Mouse (Mus musculus) layer of hippocampus, adult 9-11 months (tissue): ENCODE data around the gene C2cd4c.

Experiments used
- DNase-seq: peaks from one replicate; pipeline ENCODE4 v3.0.0; 2022

C2cd4c gene

DNA sequence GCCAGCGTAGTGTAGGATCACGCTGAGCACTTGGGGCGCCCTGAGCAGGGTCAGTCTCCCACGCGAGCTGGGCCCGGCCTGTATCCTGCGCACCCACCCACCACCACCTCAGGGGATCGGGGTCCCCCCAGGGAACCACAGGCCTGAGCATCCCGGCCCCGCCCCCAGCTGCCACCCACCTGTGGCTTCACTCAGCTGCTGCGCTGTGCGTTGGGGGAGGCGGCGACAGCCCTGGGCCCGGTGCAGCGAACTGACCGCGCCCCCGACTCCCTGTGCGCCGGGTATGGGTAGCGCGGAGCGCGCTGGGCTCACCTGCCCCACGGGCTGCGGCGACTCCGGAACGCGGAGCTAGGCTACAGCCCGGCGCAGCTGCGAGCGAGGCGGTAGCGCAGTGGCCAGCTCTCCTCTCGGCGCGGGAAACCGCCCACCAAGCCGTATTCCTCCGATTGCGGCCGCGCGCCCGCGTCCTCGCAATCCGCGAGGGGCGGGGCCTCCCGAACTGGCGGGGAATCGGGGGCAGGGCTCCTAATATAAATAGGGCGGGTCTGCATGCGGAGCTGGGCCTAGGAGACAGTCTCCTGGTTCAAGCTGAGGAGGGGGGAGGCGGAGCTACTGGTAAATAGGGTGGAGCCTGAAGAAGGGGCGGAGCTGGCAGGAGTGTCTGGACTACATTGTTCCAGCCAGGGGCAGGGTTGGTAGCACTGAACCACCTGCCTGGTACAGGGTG, at the start of gene C2cd4c:
Gene C2cd4c (minus strand): TSS at position 448 of the 727 bp plus-strand sequence.
- DNase-seq = peak; percentile 81

DNA sequence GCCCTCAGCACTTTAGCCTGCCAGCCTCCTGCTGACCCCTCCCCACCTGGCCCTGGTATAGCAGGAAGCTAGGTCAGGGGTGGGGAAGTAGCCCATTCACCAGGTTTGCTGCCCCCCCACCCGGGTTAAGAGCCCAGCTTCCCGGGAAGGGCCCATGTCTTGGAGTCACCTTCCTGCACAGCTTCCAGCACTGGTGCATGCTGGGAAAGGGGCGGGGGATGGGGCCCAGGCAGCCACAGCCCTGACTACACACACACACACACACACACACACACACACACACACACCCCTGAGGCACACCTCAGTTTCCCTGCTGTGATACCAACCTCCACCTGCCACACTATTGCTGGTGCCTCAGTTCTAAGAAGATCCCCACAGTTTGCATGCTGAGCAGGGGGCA, 48.0 kb upstream of the C2cd4c start:
- DNase-seq = no peak

DNA sequence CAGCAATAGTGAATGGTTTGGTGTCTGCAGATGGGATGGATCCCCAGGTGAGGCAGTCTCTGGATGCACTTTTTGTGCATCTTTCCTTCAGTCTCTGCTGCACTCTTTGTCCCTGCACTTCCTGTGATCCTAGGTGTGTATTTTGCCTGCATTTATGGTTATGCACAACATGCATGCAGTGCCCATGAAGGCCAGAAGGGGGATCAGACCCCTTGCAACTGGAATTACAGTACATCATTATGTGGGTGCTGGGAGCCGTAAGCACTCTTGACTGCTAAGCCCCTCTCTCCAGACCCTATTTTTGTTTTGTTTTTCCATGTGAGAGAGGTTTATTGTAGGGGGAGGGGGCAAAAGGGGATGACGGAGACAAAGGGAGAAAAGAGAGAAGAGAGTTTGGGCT, 46.5 kb upstream of the C2cd4c start:
- DNase-seq = no peak

DNA sequence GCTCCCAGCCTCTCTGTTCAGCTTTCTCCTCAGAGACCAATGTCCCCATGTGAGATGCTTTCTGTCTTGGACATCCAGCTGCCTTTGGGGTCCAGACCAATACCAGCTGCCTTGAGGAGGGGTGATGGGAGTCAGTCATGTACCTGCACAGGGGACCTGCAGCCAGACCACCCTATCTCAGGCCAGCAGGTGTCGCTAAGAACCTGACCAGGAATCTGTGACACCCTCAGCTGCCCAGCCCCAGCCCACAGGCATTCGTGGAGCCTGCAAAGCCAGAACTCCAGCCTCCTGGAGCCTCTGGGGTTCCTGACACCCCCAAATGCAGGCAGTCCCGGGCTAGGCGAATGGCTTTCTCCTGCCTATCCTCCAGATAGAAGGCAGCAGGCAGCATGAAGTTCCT, 45.0 kb upstream of the C2cd4c start:
- no peak for DNase-seq

DNA sequence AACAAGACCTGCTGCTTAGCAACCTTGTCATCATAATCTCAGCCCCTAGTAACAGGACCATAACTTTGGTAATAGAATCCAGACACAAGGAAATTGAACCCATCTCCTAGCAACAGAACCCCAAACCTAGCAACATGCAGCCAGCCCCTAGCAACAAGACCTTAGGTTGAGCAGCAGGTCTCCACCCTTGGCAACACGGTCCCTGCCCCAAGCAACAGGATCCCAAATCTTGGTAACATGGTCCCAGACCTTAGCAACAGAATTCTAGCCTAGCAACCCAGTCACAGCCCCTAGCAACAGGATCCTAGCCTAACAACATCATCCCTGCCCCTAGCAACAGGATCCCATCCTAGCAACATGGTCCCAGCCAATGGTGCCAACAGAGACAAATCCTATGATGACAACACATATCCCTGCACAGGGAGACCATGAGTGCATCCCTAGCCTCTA, 41.1 kb upstream of the C2cd4c start:
- DNase-seq = peak; percentile 79

DNA sequence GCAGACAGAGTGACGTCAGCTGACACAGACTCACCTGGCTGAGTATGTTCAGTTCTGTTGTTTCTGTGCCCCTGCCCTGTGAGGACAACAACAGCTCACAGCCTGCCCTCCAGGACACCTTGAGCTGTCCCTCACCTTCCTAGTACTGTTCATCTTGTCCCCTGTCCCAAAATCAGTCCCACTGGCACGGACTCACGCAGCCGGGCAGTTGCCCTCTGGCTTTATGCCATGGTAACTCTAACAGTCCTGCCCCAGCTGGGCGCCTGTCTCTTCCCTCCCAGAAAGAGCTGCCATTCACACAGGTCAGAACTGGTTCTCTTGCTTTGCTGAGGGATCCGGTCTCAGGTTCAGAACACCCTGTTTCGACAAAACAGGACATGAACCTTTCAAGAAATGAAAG, 39.0 kb upstream of the C2cd4c start:
- DNase-seq = no peak

DNA sequence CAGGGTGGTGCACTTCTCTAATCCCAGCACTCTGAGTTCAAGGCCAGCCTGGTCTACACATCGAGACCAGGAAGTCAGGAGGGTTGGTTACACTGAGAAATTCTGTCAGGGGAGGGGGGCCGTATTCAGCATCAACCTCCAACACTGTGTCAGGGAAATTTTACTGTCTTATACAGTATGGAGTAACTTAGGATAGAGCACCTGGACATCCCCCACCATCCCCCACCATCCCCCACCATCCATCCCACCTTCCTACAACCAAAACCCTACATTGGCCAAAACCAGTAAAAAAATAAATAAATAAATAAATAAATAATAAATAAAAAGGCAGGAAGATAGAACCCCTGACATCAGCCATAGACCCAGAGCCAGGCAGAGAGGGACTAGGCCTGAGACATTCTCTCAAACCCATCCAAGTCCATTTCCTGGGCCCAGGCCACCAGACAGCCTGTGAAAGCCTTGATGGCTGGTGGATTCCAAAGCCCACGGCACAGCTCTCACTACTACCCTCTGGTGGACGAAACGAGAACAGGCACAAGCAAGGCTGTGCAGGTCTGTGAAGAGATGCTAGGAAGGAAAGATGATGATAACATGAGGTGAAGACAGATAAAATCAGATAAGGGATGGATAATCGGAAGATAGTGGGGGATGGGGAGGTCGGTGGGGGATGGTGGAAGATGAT, 35.4 kb upstream of the C2cd4c start:
- DNase-seq = peak; percentile 79

DNA sequence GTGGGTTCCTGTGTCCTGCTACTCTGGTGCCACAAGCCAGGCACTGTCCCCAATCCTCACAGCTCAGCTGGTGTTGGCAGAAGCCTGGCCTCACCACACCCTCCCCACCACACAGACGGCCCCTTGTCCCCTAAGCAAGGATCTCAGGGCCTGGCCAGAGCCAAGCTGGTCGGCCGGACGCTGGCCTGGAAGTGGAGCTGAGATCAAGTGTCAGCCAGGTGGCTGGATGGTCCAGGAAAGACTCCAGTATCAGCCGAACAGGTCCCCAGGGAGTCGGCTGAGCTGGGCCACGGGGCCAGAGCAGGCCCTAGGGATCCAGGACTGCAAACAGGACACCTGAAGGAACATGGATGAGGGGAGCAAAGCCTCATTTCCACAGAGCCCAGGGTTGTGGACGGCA, 31.9 kb upstream of the C2cd4c start, which contains the start of gene Odf3l2:
Gene Odf3l2 (minus strand): TSS at position 28 of the 400 bp plus-strand sequence.
- DNase-seq = peak; percentile 48

DNA sequence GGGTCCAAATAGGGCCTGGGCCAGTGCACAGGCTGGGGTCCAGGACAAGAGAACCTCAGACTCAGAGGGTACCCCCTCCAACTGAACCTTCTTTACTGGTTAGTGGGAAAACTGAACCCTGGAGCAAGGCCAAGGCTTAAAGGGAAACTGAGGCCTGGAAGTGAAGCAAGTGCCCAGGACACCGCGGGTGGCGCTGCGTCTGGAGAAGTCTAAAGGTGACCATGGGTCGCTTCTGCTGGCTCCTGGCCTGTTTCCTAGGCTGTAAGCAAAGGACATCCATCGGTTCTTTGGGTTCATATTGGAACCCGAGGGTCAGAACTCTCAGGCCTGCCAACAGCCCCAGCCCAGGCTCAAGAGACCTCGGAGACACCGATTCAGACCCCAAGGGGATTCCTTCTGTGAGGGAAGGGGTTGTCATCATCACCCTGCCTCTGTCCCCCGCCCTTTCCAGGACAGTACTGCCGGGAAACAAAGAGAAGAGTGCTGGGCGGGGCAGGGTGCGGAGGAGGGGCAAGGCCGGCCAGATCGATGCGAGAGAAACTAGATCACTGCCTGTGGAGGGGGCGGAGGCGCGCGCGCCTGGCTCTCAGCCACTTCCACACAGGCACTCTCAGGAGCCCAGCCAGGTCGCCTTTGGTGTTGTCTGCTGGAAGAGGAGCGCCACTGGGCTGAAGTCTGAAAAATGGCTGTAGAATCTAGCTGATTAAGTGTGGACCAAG, 24.8 kb upstream of the C2cd4c start:
- peak; percentile 63 for DNase-seq

DNA sequence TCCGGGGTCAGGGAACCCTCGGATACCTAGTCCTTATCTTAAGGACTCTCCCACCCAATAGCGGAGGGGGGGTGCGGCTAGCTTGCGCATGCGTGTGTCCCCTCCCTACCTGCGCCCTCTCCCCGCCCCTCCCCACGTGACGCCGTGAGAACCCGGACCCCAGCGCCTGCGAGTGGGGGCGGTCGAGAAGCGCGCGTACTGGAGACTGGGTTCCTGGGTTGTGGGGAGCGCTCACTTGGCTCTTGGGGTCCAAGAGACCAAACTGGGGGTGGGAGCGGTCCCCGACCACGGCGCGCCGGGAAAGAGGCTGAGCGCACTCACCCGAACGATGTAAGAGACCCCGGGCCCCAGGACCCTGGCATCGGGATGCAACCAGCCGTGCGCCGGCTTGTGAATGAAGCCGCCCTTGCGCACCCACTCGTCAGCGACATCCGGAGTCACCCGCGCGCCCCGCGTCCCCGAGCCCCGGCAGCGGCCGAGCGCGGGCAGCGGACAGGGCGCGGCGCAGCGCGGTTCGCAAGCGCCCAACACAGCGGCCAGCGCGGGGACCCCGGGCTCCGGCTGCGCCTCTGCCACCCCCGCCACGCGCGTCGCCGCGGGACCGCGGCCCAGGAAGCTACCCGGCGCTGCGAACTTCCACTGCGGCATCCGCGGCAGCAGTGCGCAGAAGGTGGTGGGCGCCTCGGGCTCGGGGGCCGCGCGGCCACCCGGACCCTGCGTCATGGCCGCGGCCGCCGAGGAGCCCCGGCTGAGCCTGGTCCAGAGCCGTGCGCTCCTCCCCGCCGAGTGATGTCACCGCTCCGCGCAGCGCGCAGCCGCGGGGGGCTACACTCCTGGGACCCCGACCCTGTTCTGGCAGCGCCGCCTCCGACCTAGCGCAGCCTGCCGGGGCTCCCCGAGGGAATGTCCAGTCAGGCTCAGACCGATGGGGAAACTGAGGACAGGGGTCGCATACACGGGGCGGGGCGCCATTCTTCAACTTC, 23.6 kb upstream of the C2cd4c start, which contains the start of gene Shc2:
Gene Shc2 (minus strand): TSS at position 791 of the 983 bp plus-strand sequence.
- DNase-seq = peak; percentile 78

DNA sequence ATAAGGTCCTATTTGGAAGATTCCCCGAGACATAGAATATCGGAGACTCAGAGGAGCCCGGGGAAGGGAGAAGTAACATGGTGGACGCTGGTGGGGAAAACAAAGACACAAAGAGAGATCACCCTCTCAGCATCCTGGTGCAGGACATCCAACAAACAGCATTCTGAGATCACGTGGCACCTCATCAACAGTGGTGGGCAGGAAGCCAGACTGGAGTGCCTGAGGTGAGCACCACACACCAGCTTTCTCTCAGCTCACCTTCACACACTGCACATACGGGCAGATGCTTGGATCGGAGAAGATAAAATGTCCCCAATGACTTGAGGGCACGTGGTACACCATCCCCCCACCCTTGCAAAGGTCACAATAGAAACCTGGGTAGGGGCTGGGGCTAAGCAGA, 22.5 kb upstream of the C2cd4c start:
- no peak for DNase-seq

DNA sequence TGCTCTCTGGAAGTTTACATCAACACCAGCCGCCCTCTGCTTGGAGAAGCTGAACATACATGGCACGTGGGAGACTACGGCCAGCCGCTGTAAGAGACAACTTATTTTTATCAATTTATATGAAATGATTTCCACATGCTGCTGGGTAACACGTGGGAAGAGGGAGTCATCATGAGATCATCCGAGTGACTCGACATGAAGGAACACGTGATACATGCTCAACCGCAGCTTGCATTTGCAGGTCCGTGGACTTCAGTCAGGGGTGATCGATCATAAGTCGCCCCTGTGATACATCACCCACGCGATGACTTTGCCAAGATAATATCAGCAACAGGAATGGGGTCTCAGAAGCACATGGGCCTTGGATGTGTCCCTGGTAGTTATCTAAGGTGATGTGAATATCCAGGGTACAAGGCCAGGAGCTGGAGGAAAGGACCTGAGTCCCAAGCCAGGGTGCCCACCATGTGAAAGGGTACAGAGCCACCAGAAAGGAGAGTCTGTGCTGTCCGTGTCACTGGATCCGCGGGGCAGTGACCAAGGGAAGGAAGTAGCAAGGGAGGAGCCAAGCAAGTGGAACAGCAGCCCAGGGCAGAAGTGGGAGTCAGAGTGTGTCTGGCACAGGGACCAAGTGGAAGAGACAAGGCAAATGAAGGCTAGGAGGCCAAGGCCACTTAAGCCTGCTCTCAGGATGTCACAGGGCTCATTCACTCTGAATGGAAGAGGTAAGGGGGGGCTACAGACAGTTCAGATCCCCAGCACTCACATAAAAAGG, 19.4 kb upstream of the C2cd4c start:
- peak; percentile 52 for DNase-seq

DNA sequence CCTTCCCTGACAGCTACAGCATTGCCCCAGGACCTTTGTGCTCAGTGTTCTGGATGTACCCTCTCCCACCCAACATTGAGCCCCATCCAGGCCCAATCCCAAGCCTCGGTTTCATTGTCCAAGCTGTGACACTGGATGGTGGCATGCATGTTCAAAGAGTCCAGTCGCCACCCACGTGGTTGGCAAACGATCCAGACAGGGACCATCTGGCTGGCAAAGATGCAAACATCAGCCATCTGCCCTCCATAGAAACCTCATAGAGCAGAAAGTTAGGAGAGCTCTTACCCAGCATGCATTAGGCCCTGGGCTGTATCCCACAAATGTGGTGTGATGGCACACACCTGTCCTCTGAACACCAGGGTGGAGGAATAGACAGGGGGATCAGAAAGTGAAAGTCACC, 17.6 kb upstream of the C2cd4c start:
- DNase-seq = peak; percentile 78

DNA sequence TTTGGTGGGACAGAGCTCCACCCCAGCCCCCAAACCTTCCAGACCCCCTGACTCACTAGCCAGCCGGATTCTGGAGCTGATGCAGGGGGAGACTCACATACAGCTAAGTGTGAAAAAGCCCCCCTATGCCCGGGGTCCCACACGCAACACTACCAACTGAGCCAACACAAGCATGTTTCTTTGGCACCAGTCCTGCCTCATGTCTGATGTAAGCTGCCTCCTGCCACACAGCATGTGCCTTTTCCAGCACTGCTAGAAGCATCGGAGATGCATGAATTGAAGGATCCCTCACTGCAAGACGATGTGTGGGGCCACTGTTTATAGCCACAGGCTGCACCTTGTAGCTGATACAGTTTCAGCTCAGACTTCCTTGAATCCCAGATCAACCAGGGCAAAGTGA, 14.6 kb upstream of the C2cd4c start:
- DNase-seq = no peak

DNA sequence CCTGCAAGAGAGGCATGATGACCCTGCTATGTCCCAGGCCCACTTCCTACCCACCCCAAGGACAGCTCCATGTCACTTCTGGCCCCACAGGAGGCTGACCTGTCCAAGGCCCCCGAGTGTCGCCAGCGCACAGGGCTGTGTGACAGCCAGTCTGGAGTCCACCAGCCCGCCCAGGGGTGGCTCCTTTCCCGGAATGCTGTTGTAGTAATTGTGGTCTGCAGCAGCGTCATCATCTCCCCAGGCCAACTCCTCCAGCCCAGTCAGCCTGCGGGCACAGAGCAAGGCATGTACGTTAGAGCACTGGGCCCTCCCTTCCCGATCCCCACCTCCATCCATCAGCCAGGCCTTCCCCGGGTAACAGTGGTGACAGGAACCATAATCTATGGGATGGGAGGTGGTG, 12.3 kb upstream of the C2cd4c start:
- no peak for DNase-seq

DNA sequence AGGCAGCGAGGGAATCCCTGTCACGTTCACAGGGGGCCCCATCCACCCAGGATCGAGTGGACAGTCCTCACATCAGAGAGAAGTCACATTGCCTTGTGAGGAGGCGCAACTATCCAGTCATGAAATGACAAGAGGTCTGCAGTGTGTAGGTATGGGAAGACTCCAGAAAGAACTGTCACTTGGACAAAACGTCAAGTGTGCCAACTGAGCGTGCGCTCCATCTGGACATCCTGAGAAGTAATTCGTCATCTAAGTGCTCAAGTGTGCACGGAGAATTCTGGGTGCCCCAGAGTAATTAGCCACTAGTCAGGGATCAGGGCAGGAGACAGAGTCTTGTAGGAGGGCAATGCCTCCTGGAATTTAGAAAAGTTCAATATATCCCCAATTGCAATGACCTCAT, 11.6 kb upstream of the C2cd4c start:
- no peak for DNase-seq

DNA sequence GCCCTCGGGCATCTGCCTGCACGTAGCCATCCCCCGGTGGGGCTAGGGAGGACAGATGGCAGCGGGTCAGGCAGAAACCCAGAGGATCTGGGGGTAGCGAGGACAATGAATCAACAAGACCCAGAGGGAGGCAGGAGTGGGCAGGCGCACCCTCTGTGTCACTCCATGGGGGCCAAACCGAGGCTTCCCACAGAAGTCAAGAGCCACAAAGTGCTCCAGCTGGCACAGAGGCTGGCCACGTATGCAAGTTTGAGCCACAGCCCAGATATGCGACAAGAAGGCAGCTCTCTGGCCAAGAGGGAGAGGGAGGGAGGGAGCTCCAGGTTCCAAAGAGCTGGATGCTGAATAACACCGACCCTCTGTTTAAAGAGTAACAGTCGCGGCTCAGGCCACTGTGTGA, 10.1 kb upstream of the C2cd4c start:
- DNase-seq = no peak

DNA sequence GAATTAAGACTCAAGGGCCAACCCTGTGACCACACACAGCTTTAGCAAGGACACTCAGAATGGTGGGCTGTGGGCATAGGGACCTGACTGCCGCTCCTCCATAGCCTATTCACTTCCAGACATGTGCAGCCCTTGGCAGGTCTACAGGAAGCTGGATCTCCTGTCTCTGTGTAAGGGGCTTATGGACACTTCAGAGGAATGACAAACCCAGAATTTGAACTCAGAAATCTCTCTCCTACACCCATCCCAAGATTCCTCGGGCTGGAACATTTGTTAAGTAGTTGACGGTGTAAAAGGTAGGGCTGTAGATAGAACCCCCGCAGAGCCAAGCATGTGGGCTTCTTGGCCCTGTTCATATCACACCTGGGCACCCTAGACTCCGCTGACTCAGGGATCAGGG, 2.6 kb upstream of the C2cd4c start:
- no peak for DNase-seq

DNA sequence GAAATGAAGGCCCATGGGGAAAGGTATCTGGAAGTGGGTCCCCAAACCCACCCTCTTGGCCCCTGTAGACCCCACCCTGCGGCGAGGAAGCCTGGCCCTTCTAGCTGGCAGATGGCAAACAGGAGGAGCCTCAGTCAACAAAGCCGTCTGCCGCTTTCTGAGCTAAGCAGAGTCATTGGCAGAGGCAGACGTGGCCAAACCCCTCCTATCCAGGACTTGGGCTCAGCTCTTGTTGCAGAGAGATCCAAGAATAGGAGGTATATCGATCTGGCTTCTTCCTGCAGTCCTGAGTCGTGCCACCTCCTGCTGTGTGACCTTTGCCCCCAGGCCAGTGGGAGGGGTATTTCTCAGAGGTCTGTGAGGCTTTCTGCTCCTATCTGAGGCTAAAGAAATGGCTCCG, 2.0 kb upstream of the C2cd4c start:
- DNase-seq = peak; percentile 66

DNA sequence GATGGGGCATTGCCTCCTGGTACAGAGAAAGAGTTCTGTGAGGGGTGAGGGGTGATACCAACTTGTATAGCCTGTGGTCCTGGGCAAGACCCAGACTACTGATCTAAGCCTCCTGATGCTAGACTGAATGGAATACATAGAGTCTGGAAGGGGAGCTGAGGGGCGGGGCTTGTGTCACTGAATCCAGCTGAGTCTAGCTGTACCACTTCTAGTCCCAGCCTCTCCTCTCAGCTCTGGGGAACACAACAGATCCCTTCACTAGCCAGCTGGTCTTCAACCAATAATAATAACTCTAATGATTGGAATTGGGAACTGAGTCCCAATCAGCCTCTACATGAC, 449 bp upstream of the C2cd4c start:
- no peak for DNase-seq

DNA sequence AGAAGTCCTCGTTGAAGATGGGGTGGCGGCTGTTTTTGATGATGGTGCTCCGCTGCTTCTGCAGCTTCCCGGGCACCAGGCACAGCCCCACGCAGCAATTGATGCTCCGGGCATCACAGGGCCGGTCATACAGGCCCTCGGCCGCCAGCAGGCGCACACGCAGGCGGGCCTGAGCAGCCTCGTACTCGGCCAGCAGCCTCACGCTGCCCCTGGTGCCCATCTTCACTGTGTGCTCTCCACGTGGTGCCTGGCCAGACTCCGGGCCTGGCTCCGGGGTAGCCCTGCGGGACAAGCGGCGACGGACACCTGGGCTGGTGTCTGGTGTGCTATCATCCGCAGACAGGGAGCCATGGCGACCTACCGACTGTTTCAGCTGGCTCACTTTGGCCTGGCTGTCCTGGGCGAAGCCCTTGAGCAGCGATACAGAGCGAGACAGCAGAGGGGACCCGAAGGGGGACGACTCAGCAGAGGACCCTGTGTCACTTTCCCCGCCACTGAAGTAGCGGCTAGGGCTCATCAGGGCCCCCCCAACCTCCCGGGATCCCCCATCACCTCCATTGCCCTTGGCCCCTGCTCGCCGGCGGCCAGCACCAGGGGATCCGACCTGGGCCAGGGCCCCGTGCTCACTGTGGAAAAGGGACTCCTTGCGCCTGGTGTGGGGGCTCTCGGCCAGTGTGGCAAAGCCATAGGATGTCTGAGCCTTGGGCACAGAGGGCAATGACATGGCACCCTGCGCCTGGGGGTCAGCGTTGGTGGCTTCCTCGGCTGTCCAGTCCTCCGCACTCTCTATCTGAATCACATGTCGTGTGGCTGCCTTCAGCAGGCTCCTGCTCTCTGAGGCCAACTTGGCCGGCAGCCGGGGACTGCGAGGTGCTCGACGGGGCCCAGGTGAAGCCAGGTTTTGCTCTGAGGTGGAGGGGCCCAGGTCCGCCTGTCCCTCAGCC, 1.4 kb downstream of the C2cd4c start:
- DNase-seq = no peak
